Mouse (Mus musculus): ENCODE results near the gene St7.

DNA sequence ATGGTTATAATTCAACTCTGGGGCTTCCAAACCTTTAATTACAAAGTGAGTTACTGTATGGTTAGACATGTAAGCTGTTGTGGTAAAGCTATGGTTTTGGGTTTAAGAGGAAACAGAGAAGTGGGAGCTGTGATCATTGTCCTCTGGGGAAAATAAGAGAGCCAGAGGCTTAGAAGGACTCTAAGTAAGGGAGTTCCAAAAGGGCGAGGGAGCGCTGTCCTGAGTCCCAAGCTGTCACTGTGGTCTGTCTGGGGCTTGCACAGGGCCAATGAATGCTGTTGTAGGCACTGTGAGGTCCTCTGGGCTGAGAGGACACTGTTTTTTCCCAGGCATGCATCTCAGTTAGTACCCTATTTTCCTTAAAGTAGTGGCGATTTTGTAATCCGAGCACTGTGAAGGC, 49.5 kb downstream of the St7 start:
- TF ChIP-seq POLR2A (IDR thresholded peaks at IDR 0.05; ENCODE audit: low read depth, low read length) (no peak), CTCF (IDR thresholded peaks at IDR 0.05; ENCODE audit: borderline replicate concordance, insufficient read depth, low read length) (no peak)

All from embryonic fibroblast, embryonic 13.5 days (primary cell).